Mouse (Mus musculus): ENCODE data around the gene Prm1.
"Not testable (repeated sequence)": the region's sequence is repeated elsewhere in the genome, so short reads cannot be mapped to it uniquely, and the experiment has no call there.

Gene Prm1

GRCm38 (mm10) chr16:10805789-10806527 is at the start of gene Prm1:
TSS of gene Prm1 (minus strand) at chr16:10805839.
- no peak for DNase-seq

GRCm38 (mm10) chr16:10852216-10852615 is 46.6 kb upstream of the Prm1 start:
- DNase-seq, result not testable (repeated sequence)

DNA sequence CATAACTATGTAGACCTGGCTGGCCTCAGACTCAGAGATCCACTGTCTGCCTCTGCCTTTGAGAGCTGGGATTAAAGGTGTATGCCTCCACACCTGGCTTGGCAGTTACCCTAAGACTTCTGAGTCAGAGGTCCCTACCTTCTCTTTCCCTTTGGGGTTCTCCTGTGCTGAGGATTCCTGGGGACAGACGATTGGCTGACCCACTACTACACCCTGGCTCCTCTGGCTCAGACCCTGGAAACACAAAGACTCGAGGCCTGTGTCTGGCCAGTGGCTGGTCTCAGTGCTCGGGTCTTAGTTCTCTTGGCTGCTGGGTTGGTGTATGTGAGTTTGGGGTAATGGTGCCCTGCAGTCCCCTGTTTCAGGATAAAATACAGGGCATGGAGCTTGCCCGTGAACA is 45.3 kb upstream of the Prm1 start:
- no peak for DNase-seq

DNA sequence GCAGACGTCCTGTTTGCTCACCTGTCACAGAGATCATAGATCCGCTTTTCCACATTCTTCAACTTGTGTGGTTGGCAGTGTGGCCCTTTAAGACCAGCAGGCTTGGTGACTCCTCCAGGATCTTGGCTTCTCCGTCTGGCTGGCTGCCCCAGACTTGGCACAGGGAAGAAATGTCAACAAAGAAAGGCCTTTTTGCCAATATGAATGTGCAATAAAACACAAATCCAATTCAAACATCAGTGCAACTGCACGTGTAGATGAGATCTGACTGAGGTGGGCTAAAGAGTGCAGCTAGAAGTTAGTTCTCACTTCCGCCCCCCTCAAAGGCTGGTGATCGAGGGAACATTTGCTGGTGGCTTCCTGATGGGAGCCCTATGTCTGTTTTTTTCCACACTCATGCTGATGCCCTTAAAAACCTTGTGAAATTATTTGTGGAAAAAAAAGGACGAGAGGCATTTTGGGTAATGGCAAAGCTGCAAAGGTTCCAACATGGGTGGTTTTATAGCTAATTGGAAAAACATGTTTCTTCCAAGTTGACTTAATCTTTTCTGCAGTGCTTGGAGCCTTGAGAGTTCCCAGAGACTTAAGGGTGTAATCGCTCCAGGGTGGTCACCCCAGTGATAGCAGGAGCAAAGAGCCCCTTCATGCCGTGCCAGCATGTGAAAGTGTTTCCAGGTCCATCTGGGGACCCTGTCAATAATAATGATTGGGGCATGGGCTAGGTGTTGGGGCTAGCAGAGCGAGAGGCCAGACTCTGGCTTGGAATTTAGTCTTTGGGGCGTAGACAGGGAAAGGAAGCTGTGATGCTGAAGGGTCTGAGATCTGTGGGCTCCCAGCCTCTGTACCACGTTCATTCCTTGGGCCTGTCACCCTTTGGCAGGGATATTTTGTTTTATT is 44.6 kb upstream of the Prm1 start:
- DNase-seq, result peak; percentile 69

GRCm38 (mm10) chr16:10846503-10846902 is 40.9 kb upstream of the Prm1 start:
- peak; percentile 66 for DNase-seq

DNA sequence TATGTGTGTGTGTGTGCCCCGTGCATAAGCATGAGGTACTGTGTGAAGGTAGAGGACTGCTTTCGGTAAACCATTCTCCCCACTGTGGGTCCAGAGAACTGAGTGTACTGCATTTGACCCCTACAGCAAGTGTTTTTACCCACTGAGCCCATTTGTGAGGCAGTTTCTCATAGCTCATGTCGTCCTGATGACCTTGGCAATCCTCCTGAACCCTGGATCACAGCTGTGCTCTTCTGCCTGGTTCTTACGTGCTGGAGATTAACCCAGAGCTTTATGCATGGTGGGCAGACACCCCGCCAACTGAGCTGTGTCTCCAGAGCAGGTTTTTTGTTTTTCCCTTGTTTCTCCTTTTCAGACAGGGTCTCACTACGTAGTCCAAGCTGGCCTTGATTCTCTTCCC is 40.3 kb upstream of the Prm1 start:
- no peak for DNase-seq

DNA sequence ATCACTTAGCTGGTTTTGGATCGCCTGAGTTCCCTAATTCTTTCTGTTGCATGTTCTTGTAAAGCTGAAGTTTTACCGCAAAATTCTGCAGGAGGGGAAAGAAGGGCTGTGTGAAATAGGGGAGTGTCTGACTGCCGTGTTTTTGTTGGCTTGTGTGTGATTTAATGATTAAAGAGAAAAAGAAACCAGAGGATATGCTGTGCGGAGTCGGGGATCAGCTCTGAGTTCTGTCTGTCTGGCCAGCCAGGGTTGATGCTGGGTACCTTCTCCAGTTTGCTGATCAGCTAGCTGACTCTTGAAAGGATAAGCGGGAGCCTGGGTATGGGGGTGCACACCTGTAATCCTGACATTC is 38.7 kb upstream of the Prm1 start:
- no peak for DNase-seq

DNA sequence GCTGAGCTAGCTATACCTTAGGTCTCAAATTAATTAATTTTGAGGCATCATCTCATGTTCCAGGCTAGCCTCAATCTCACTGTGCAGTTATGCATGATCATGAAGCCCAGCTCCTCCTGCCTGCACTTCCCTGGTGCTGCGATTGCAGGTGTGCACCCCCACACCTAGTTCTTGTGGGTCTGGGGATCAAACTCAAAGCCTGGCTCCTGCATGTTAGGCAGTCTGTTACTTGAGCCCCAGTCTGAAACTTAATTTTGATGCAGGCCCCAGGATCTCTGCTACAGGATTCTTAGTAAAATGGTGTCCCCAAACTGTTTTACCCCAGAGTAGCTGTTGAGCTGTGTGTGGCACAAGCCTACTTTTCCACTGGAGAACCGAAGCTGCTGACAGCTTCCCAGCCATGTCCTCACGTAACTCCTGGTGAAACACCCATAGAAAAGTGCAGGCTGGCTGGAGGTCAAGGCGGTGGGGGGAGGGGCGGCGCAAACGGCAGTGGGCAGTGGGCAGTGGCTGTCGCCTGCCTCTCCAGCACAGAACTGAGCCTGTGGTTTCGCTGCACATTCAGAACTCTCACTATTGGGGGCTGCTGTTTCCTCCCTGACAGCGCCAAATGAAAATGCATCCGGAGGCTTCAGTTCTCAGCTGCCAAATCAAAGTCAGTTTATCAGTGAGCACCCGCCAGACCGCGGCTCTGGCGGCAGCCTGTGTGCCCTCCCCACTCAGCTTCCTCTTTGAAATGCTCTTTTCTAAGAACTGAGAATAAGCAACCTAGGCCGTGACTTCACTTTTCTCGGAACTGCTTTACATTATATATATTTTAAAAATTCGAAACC is 38.1 kb upstream of the Prm1 start:
- no peak for DNase-seq

DNA sequence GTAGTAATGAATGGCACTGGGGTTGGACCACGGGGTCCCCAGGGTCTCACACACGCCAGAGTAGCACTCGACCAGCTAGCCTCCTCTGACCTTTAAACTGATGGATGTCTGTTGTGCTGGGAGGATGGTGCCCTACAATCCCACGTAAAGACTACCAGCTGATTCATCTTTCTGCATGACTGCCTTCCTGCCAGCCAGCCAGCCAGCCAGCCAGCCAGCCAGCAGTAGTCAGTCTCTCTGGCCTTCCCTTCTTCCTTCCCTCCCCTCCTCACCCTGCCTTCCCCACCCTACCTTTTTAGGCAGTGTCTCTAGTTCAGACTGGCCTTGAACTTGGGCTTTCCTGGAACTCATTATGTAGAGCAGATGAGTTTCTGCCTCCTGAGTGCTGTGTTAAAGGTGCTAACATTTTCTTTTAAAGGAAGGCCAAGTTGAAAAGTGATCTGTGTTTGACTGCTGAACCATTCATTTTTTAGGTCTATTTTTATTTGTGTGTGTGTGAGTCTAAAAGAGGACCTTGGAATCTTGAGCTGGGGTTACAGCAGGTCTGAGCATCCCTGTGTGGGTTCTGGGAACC is 36.7 kb upstream of the Prm1 start:
- peak; percentile 47 for DNase-seq

DNA sequence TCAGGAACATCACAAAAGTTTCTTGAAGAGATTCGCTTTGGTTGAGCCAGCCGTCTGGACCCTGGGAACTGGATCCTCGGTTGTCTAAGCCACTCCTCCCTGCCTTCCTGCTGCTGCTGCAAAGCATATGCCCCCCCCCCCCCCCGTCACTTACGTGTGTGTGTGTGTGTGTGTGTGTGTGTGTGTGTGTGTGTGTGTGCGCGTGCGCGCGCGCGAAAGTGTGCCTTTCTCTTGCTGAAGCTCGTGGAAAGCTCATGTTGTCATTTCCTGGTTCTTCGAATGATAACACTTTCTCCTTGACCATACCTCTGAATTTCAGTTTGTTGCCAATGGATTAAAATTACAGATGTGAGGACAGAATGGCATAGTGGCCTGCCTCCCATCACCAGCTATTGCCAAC is 34.4 kb upstream of the Prm1 start:
- DNase-seq, result no peak

- peak; percentile 30 for DNase-seq
Measured at GRCm38 (mm10) chr16:10838487-10839245, 33.0 kb upstream of the Prm1 start.

DNA sequence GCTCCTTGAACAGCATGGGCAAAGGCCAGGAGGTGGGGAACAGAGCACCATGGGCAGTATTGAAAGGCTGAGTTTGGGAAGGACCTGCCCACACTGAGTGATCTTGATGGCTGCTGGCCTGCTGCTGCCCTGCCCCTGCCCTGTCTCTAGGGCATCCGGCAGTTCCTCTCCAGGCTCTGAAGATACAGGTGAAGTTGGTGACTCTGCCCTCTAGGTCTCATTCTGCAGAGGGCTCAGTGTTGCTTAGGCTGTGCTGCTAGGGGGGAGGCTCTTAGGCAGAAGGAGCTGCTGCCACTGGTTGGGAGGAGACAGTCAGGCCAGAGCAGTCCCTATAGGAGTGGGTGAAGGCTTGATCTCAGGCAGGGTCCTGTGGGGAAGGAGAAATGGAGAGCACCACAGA is 32.3 kb upstream of the Prm1 start:
- DNase-seq, result no peak

GRCm38 (mm10) chr16:10837250-10837649 is 31.6 kb upstream of the Prm1 start:
- no peak for DNase-seq

DNA sequence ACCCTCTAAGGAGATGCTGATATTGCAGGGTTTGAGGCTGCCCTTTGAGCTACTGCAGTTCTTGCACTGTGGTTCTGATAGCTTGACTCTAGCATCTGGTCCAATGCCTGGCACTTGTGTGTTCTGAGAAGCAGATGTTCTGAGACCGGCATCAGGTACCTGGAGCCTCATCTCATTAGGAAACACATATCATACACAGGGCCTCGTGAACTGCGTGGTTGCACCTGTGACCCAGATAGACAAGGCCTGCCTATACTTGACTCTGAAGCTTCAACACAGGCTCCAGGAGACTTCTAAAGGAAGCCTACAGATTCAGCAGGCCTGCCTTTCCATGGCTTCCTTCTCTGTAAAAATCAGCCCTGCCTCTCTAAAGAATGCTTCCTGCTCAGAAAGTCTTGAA is 30.7 kb upstream of the Prm1 start:
- no peak for DNase-seq

DNA sequence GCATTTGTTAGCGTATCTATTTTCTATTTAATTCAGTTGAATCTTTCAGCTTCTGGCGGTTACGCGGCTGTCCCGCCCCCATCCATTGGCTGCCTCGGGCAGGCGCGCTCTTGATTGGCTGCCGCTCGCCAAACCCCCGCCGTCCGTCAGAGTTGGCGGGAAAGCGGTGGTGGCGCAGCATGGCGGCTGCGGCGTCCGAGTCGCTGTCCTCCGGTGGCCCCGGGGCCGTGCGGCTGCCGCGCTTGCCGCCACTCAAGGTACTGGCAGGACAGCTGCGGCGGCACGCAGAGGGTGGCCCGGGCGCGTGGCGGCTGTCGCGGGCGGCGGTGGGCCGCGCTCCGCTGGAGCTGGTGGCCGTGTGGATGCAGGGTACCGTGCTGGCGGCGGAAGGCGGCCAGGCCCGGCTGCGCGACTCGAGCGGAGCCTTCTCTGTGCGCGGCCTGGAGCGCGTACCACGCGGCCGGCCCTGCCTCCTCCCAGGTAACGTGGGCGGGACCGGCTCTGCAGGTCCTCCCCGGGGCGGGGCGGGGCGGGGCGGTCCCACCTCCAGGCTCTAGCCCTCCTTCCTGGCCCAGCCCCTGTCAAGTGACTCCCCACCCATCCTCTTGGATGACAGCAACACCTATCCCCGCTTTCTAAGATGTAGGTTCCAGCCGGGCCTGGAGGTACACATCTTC is 29.4 kb upstream of the Prm1 start, which contains the start of gene Rmi2:
Gene Rmi2, plus strand, starts transcription at position 149 of the 677 bp plus-strand sequence.
- peak; percentile 79 for DNase-seq

- no peak for DNase-seq
Measured at GRCm38 (mm10) chr16:10834542-10834910, 28.9 kb upstream of the Prm1 start.

- DNase-seq, result peak; percentile 57
Measured at GRCm38 (mm10) chr16:10828461-10828805, 22.8 kb upstream of the Prm1 start.

DNA sequence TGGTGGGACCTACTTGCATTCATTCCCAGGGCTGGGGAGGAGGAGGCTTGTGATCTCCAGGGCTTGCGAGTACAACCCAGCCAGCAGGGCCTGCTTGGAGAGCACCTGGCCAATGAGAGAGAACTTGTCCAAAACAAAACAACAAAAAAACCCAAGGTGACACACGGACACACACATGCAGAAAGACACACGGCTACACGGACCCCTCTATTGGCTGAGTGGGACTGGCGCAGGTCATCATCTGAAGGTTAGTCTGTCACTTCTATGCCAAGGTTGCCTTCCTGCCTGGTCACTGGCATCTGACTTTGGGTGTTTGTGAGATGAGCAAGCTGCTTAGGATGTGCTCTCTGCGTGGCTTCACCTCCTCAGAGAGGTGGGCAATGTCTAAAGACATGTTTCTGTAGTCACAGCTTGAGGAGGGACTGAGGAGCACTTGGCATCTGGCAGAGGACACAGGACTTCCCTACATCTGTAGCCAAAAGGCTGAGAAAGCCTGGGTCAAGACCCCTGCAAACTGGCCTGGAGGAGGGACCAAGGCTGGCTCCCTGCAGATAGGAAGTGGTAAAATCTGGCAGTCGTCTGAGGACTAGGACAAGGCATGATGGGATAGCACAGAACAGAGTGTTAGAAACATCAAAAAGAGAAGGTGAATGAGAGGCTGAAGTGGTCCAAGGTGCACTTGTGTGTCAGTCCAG is 22.3 kb upstream of the Prm1 start:
- DNase-seq, result no peak

DNA sequence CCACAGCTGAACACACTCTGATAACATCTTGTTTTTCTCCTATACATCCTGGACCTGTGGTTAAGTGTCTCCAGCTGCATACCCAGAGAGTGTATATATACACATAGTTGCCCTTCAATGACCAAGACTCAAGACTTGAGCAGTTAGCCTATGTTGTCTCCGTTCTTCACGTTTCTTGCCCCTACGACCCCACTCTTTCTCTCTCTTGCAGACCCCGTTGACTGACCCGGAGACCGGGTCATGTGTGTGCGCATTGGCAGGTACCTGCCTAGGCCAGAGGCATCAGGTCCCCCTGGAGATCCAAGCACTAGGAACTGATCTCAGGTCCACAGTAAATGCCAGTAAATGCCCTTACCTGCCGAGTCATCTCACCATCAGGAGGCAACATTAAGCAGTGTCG is 21.6 kb upstream of the Prm1 start:
- DNase-seq, result no peak

GRCm38 (mm10) chr16:10825840-10826239 is 20.2 kb upstream of the Prm1 start:
- DNase-seq, result no peak

DNA sequence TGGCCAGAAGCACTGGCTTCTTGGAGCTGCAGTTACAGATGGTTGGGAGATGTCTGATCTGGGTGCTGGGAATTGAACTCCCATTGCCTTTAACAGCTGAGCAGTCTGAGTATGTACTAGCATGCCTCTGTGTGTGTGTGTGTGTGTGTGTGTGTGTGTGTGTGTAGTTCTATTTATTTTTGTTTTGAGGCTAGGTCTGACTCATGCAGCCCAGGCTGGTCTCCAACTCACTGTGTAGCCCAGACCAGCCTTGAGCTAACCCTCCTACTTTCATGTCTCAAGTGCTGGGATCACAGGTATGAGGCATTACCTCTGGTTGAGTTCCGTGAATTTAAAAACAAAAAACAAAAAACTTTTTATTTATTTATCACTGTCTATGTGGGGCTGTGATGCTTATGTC is 18.9 kb upstream of the Prm1 start:
- DNase-seq, result no peak

Measured in kidney, adult 11 months (tissue).